Mouse (Mus musculus): ENCODE measurements around the gene Slc22a21. TPM values are rescaled to one million over a fixed set of nuclear protein-coding genes. Genes with fewer than 3 reads are reported as not detected.

The Slc22a21 gene
- polyA plus RNA-seq, 1 experiment from 2014 or later: 2.5 TPM

GRCm38 (mm10) chr11:53899981-53900380, 80.2 kb downstream of the Slc22a21 start:
- Histone ChIP-seq H3K27ac (ENCODE audit: low read depth, low read length) (no peak overlapping the region), H3K4me2 (no peak overlapping the region), H3K4me1 (ENCODE audit: control insufficient read depth, insufficient read depth, low read length) (no peaks in the 10 kb centered on the region), H3K9me3 (ENCODE audit: control insufficient read depth, low read length) (no peaks in the 10 kb centered on the region), H3K9ac (ENCODE audit: low read length) (no peak overlapping the region), H3K4me3 (ENCODE audit: low read depth, low read length) (no peak overlapping the region), H3K36me3 (ENCODE audit: control insufficient read depth, insufficient read depth, low read length) (no peaks in the 10 kb centered on the region), H3K27me3 (ENCODE audit: control insufficient read depth, insufficient read depth, low read length) (no peaks in the 10 kb centered on the region)
- ATAC-seq (ENCODE audit: low FRiP score) (no peak), DNase-seq (ENCODE audit: low spot score, missing footprints) (no peak)
- 94% methylated on average over 6 of the region's 6 CpGs for WGBS

Other genes starting within 250 kb of the Slc22a21 start
- gene Irf1, start 210.3 kb downstream of the Slc22a21 start, polyA plus RNA-seq (2014; fragmentation: Nextera tagmentation; extraction: Ambion mirVana): 2.8 and 3.7 TPM in 2 replicates
- not detected in 2 replicates for gene Gm17334, start 207.1 kb downstream of the Slc22a21 start, polyA plus RNA-seq (2014; fragmentation: Nextera tagmentation; extraction: Ambion mirVana)
- gene Gm12216, start 121.1 kb downstream of the Slc22a21 start, polyA plus RNA-seq (2014; fragmentation: Nextera tagmentation; extraction: Ambion mirVana): 0.25 TPM in 1 of 2 replicates, not detected in the other
- 7.9 and 8.1 TPM in 2 replicates for gene Slc22a5, start 88.7 kb downstream of the Slc22a21 start, polyA plus RNA-seq (2014; fragmentation: Nextera tagmentation; extraction: Ambion mirVana)
- gene Slc22a4, start 47.8 kb upstream of the Slc22a21 start, polyA plus RNA-seq (2014; fragmentation: Nextera tagmentation; extraction: Ambion mirVana): 1.4 and 1.5 TPM in 2 replicates
- gene Pdlim4, start 88.7 kb upstream of the Slc22a21 start, polyA plus RNA-seq (2014; fragmentation: Nextera tagmentation; extraction: Ambion mirVana): 36.1 and 38.4 TPM in 2 replicates
- 18.6 and 20.5 TPM in 2 replicates for gene P4ha2, start 119.8 kb upstream of the Slc22a21 start, polyA plus RNA-seq (2014; fragmentation: Nextera tagmentation; extraction: Ambion mirVana)

All from midbrain, embryonic 11.5 days (tissue).